Mouse (Mus musculus) lung, postnatal 0 days (tissue): Measurements from ENCODE around the gene Sirt7. TPM values are rescaled to one million over a fixed set of nuclear protein-coding genes. Genes with fewer than 3 reads are reported as not detected.

Experiments
- ATAC-seq: fragments of 200-750 bp; cut with Nextera tagmentation; 2 replicates; pipeline ENCODE4 v1.8.0; 2017; ENCODE audit warnings: moderate library complexity
- DNase-seq: peaks from one replicate; pipeline ENCODE4 v3.0.0-alpha.2; 2016; ENCODE audit warnings: low spot score
- H3K27ac ChIP-seq: fragments of 300-500 bp; sonication (generic); 2 replicates; pipeline ENCODE4 v1.5.1; 2014; ENCODE audit warnings: antibody characterized with exemption, mild to moderate bottlenecking, low read length, mixed read lengths
- H3K27me3 ChIP-seq: fragments of 300-500 bp; sonication (generic); replicated peaks from 2 replicates; pipeline ENCODE4 v1.6.1; 2014; ENCODE audit warnings: low read length, mixed read lengths; ENCODE audit not compliant: insufficient read depth
- H3K36me3 ChIP-seq: fragments of 300-500 bp; sonication (generic); 2 replicates; pipeline ENCODE4 v1.6.1; 2014; ENCODE audit warnings: low read length, mixed read lengths; ENCODE audit not compliant: insufficient read depth
- H3K4me1 ChIP-seq: fragments of 300-500 bp; sonication (generic); 2 replicates; pipeline ENCODE4 v1.6.1; 2014; ENCODE audit warnings: antibody characterized with exemption, low read depth, low read length, mixed read lengths; ENCODE audit not compliant: insufficient read depth
- H3K4me2 ChIP-seq: fragments of 300-500 bp; sonication (generic); replicated peaks from 2 replicates; pipeline ENCODE4 v1.6.1; 2014; ENCODE audit warnings: low read depth, mild to moderate bottlenecking, low read length, moderate library complexity, mixed read lengths
- H3K4me3 ChIP-seq: fragments of 300-500 bp; sonication (generic); 2 replicates; pipeline ENCODE4 v1.5.1; 2014; ENCODE audit warnings: low read depth, low read length
- H3K9ac ChIP-seq: fragments of 300-500 bp; sonication (generic); replicated peaks from 2 replicates; pipeline ENCODE4 v1.6.1; 2014; ENCODE audit warnings: low read depth, mild to moderate bottlenecking
- H3K9me3 ChIP-seq: fragments of 300-500 bp; sonication (generic); 2 replicates; pipeline ENCODE4 v1.6.1; 2016; ENCODE audit warnings: low read length, mixed read lengths
- CTCF ChIP-seq: IDR thresholded peaks from 2 replicates; pipeline ENCODE4 v1.5.1; 2016; ENCODE audit warnings: antibody characterized with exemption, mild to moderate bottlenecking
- EP300 ChIP-seq: IDR thresholded peaks from 2 replicates; pipeline ENCODE4 v1.6.1; 2016; ENCODE audit warnings: antibody characterized with exemption, mild to moderate bottlenecking, control low read depth
- WGBS: fragments of 180-500 bp; shearing (Covaris S2); extraction: QIAGEN DNeasy Blood & Tissue Kit; methylation state at CpG from one replicate; pipeline ENCODE4 v1.1.7; 2014; 5-methylcytosine and 5-hydroxymethylcytosine counted together
- polyA plus RNA-seq: library from polyadenylated mRNA; unstranded; fragments of >200 nt; fragmentation: Nextera tagmentation; extraction: Ambion mirVana; gene quantifications from 2 replicates; pipeline ENCODE4 v1.2.1, GENCODE M21; 2015

Sirt7 gene
- polyA plus RNA-seq, 1 experiment from 2014 or later, result 46.0 TPM

DNA sequence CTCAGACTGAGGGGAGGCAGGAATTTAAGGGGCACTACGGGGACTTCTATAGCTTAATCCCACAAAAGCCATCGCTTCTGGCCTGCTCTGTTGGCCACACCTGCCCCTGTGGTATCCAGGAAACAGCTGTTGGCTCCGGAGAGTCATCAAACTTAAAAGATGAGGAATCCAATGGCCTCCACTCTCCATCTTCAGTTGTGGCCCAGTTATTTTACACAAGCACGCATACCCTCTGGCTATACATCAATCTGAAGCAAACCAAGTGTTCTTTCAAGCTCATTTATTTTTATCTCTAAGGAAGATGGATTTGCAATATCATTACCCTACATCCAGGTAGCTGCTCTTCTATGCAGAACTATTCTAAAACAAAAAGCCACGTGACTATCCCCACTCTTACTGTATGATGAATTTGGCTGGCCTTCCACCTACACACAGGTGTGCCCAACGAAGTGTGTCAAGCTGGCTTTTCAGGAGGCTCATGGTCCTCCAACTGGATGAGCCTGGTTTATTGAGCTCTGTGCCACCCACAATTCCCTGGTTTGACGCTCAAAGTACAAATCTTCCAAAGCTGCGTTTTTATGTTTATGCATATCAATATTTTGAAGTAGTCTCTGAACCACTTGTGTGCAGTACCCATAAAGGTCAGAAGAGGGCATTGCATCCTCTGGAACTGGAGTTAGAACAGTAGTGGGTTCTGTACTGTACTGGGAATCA is 42.6 kb downstream of the Sirt7 start:
- peak; percentile 68 for TF ChIP-seq CTCF
- TF ChIP-seq EP300, result no peak
- DNase-seq (peak; percentile 49), ATAC-seq (no peak)
- Histone ChIP-seq H3K4me3 (peak overlapping the region; percentile 87), H3K27ac (peak overlapping the region; percentile 95), H3K36me3 (peaks cover 17% of the 10 kb centered on the region), H3K4me1 (peaks cover 10% of the 10 kb centered on the region), H3K4me2 (peak overlapping the region; percentile 79), H3K27me3 (no peaks in the 10 kb centered on the region), H3K9me3 (no peaks in the 10 kb centered on the region), H3K9ac (no peak overlapping the region)
- WGBS, result 70% methylated on average over 8 of the region's 8 CpGs

DNA sequence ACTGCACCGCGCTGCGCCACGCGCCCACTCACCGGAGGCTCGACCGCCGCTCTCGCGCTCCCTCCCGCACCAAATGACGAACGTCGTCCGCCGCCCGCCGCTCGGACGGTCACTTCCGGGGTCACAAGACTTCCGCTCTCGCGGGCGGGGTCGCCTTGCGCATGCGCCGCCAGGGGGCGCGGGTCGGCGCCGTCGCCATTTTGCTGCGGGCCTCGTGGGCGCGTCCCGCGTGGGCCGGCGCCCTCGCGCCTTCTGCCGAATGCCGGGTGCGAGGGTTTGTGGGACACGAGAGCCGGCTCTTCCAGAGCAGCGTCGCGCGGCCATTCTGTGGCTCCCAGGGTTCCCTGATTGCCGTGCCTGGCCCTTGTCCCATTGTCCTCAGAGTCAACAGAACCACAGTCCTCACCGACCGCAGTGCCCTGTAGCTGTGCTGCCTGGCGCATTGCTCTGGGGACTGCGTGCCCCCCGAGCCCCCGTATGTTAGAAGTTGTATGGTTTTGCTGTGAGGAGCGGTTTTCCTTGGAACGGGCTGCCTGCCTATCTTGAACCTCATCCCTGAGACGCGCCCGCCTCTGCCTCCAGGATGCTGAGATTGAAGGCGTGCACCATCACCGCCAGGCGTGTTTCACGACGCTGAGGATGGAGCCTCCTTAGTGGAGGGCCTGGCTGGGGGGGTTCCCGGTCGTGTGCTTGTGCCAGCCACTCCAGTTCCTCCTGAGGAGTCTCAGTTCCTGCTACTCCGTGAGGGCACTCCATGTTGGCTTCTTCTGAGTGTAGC is 43.4 kb downstream of the Sirt7 start, which contains the start of gene Arhgdia:
TSS of gene Arhgdia (minus strand) at position 135 of the 778 bp plus-strand sequence.
- 4% methylated on average over 46 of the region's 75 CpGs for WGBS
- Histone ChIP-seq H3K36me3 (peaks cover 17% of the 10 kb centered on the region), H3K4me2 (peak within 1 kb of the TSS; percentile 79), H3K4me3 (peak within 1 kb of the TSS; percentile 87), H3K27me3 (no peaks in the 10 kb centered on the region), H3K4me1 (peaks cover 10% of the 10 kb centered on the region), H3K27ac (peak within 1 kb of the TSS; percentile 95), H3K9me3 (no peaks in the 10 kb centered on the region), H3K9ac (peak within 1 kb of the TSS; percentile 86)
- ATAC-seq, result peak; percentile 80
- TF ChIP-seq CTCF, result peak; percentile 66
- no peak for TF ChIP-seq EP300
- DNase-seq, result peak; percentile 89

DNA sequence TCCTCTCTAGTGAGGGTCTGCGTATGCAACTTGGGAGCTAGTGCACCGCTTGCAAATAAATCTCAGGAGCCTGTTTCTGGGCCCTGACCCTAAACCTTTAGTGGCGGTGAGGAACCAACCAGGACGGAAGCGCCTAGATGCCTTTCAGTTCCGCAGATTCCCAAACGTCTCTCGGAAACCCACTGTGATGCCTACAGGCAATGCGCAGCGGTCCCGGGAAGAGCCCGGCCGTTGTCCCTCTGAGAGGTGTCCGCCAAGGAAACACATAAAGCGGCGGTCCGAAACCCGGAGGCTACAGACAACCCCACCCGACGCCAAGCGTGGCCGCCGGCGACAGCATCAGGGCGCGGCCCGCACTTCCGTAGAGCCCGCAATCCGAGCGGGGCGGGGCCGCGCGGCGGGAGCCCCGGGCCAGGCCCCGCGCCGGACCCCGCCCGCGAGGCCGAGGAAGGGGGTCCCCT is 44.1 kb downstream of the Sirt7 start:
- H3K27ac ChIP-seq, result peak overlapping the region; percentile 95
- peak overlapping the region; percentile 87 for H3K4me3 ChIP-seq
- H3K9me3 ChIP-seq, result no peaks in the 10 kb centered on the region
- ATAC-seq (peak; percentile 72), DNase-seq (peak; percentile 60)
- H3K4me2 ChIP-seq, result peak overlapping the region; percentile 79
- H3K4me1 ChIP-seq, result peaks cover 10% of the 10 kb centered on the region
- peak overlapping the region; percentile 86 for H3K9ac ChIP-seq
- H3K27me3 ChIP-seq, result no peaks in the 10 kb centered on the region
- peaks cover 17% of the 10 kb centered on the region; the same call in 1 of the 2 replicates for H3K36me3 ChIP-seq
- TF ChIP-seq EP300 (no peak), CTCF (no peak)
- WGBS, result 0% methylated on average over 24 of the region's 44 CpGs

DNA sequence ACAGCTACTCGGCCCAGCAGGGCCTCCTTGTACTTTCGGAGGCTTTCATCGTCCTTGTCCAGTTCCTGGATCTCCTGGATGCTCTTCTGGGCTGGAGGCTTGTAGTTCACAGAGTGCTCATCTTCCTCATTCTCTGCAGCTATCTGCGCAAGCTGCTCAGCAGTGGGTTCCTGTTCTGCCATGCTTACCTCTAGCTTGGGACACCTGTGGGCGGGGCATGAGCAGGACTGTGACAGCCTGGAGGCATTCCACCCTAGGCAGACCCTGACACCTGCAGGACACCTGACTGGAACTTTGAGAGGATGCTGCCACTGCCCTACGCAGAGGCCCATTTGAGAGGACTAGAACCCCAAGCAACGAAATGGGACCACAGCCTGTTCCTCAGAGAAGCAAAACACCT is 44.9 kb downstream of the Sirt7 start:
- ATAC-seq, result no peak
- TF ChIP-seq EP300 (no peak), CTCF (no peak)
- Histone ChIP-seq H3K9me3 (no peaks in the 10 kb centered on the region), H3K9ac (peak overlapping the region; percentile 86), H3K36me3 (peaks cover 17% of the 10 kb centered on the region; the same call in 1 of the 2 replicates), H3K4me1 (peaks cover 10% of the 10 kb centered on the region), H3K4me2 (peak overlapping the region; percentile 79), H3K27ac (peak overlapping the region; percentile 95), H3K4me3 (peak overlapping the region; percentile 87), H3K27me3 (no peaks in the 10 kb centered on the region)
- 41% methylated on average over 7 of the region's 7 CpGs for WGBS
- peak; percentile 40 for DNase-seq

DNA sequence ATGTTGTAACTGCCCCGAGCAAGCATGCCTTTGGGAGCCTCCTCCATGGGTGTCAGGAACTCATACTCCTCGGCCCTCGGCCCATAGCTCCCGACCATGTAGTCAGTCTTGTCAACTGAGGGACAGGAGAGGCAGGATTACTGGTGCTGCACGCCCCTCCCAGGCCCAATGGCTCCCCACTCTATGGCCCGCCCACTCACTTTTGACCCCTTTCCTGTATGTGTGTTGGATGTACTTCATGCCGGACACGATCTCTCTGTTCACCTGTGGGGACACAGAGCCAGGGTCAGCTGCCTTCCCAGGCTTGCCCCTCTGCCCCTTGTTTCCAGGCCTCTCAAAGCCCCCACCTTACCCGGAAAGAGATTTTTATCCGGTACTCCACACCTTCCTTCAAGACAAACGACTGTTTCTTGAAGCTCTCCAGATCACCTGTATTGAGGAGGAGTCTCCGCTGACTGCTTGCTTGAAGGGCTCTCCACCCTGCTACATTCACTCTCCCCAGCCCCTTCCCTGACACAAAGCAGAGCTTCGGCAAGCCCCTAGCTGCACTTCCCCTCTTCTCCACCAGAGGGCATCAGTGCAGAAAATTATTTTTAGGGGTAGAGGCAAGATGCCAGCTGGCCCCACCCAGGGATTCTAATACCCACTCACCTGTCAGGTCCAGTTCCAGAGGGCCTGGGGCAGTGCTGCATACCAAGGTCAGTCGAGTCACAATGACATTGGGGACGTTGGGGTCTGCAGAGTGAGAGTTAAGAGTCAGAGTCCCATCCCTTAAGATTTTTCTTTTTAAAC is 45.5 kb downstream of the Sirt7 start:
- TF ChIP-seq CTCF (peak; percentile 92), EP300 (no peak)
- DNase-seq (peak; percentile 69), ATAC-seq (no peak)
- 46% methylated on average over 15 of the region's 15 CpGs for WGBS
- Histone ChIP-seq H3K4me3 (peak overlapping the region; percentile 87), H3K27ac (peak overlapping the region; percentile 95; the same call in 1 of the 2 replicates), H3K9ac (peak overlapping the region; percentile 86; the same call in 1 of the 2 replicates), H3K36me3 (peaks cover 17% of the 10 kb centered on the region; the same call in 1 of the 2 replicates), H3K4me1 (peaks cover 11% of the 10 kb centered on the region), H3K4me2 (peak overlapping the region; percentile 79), H3K27me3 (no peaks in the 10 kb centered on the region), H3K9me3 (no peaks in the 10 kb centered on the region)
